Mouse (Mus musculus) right cerebral cortex, postnatal 4 days (tissue): ENCODE results near the gene Tenm1.
A peak's percentile ranks its signal among the peaks of the same experiment; 100 is the strongest.

Experiments
- DNase-seq: peaks from one replicate; pipeline ENCODE4 v3.0.0-alpha.2; 2022

The Tenm1 gene

GRCm38 (mm10) chrX:42781566-42781965 is 647.4 kb downstream of the Tenm1 start:
- no peak for DNase-seq

DNA sequence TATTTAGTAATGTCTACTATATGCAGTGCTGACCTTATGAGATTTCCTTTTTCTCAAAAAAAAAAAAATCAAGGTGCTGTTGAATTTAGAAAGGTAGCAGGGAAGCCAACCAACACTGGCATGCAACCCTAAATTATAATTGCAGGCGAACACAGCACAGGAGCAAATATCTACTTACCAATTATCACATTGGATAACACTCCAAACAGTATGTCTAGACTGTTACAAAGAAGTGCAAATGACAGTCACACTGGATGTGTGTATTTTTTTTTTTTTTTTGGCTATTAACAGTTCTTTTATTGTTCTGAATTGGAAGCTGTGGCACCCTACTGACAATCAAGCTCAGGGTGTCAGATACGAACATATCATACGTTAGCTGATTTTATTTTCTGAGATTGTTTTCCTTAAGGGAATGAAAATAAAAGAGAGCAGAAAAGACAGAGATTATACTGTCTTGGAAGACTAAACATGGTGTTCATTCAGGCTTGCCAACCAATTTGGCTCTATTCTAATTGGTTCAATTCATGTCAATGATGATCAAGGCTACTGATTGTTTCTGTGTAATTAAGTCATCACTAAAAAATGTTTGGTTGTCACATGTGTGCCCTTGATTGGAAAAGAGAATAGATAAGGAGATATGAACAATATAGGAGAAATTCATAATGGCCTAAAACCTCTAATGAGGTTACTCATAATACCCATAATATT is 710.7 kb downstream of the Tenm1 start:
- DNase-seq, result no peak

GRCm38 (mm10) chrX:42700291-42700690 is 728.6 kb downstream of the Tenm1 start:
- DNase-seq, result no peak

DNA sequence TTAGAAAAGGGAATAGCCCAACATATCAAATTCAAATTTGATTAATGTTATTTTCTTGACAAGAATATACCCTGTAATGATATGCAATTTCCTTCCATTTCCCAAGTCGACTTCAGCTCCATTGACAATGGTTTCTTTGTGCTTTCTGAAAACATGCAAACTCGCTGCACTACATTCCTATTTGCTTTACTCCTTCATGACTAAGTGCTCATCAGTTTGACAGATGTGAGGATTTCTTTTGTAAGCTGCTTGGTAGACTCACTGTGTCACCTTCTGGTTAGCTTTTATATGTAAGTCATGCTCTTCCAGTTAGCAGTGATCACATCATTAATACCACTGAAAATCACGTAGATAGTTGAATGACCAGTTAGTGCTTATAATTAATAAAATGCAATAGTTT is 781.8 kb downstream of the Tenm1 start:
- no peak for DNase-seq

DNA sequence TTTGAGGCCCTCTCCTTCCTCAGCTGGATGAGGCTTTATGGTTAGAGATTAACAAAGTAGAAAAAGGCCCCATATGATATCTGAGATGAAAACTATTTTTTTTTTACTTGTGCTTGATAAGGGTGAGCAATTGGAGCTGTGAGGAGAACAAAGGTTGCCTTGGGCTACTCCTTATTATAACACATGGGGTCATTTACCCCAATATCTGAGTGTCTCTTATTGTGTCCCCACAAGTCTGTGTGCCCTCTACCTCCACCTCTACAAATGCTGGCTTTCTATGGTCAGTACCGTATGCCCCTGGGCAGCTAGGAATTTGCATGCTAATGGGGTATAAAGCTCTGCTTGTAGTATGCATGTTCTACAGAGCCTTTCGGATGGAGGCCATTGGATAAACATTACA is 848.4 kb downstream of the Tenm1 start:
- DNase-seq, result no peak

- DNase-seq, result no peak
Measured at GRCm38 (mm10) chrX:42558683-42559082, 870.2 kb downstream of the Tenm1 start.

DNA sequence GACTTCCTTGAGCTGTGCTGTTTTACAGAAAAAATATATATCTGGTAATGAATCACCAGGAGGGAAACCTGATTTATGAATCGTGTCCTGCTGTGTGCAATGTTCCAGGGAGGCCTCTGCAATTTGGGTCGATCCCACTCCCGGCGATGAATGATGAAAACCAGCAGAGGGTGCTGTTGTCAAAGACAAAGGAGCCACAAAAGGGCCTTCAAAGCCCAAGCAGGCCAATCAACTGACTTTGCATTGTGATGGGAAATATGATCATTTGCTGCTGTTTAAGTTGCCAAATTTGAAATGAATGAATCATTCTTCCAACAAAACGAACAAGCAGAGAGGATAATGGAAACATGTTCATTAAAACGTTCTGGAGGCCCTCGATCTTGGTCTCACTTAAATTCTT is 871.6 kb downstream of the Tenm1 start:
- peak; percentile 3 for DNase-seq

- DNase-seq, result no peak
Measured at GRCm38 (mm10) chrX:42548513-42548912, 880.4 kb downstream of the Tenm1 start.

DNA sequence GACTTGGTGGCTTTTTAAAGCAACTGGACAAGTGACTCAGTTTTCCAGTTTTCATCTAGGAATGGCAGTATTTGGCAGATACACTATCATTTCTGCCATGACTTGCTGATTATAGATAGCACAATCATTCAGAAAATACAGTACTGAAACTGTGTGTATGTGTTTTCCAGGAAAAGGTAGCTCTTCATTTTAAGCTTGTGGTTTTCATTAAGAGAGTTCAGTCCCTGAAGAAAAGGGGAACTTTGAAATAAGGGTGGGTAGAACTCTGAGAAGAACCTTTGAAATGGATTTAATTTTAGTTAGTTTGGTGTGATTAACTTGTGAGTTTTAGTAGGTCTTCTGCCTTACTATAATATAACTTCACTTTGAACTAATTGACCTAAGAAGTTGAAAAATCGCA is 883.9 kb downstream of the Tenm1 start:
- DNase-seq, result no peak

DNA sequence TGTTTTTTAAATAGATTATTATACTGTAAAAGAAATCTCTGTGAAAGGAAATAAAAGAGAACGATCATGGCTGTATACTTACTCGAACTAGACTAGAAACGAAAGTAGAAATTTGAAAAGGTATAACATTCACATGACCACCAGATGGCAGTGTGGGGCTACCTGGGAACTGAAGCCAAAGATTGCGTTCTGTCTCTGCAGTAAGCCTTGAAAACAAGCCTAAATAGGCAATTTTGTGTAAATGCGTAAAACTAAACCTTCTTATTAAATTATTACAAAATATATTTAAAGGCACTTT is 888.2 kb downstream of the Tenm1 start:
- peak; percentile 74 for DNase-seq

DNA sequence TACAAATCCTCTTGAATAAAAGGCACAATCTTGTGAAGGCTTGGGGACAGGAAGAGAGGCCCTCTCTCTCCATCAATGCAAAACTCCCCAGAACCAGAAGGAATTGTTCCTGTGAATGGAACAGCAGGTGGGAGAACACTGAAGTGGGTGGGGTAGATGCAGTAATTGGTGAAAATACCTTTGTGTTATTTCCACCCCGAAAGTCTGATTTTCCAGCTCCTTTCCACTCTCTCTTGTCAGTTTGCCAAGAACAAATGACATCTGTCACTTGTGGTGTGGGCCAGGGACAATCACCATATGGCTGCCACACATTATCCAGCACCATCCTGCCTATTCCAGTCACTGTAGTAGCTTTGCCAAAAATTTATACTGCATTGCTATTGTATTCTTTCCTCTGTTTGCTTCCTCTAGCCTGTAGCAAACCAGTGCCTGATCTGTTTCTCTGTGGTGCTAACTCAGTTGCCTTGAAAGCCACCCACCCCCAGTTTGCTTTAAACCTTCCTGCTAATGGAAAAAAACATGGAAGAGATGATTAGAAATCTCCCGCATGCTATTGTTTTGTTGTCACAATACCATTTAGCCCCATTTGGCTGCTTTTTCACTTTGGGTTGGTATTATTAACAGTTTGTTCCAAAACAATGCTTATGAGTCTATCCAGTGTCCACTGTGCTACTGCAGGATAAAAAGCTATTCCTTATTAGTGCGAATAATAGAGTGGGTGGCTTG is 888.7 kb downstream of the Tenm1 start:
- no peak for DNase-seq

- DNase-seq, result no peak
Measured at GRCm38 (mm10) chrX:42530703-42531102, 898.2 kb downstream of the Tenm1 start.

DNA sequence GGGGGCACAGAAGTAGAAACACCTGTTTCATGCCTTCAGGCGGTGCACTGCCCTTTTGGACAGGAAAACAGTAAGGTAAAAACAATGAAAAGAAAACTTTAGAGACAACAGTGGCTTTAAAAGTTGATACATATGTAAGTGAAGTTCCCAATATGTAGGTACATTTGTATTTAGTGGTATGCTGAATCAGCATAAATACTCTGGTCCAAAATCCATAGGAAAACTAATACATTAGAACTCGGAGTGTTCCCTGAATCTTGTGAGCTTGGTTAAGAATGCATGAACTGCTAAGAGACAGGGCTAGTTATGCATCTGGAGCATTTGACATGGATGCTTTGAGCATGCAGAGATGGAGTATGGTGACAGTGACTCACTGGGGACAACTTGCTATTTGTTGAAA is 906.1 kb downstream of the Tenm1 start:
- no peak for DNase-seq

- DNase-seq, result no peak
Measured at GRCm38 (mm10) chrX:42512567-42512966, 916.4 kb downstream of the Tenm1 start.

DNA sequence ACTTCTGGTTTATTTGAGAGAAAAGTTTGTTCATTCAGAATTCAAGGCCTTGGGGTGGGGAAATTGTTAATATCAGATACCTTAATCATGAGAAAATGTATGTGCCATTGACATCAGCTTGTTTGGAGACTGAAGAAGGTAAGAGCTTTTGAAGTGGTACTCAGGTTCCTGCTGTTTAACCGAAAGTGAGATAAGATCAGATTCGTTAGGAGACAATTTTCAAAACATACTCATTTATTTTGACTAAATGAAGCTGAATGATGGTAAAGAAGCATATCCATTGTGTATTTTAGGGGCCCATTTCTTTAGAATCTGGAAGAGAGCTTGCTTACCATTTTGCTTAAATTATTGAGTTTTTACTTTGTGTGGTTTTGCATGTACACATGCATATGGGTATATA is 917.8 kb downstream of the Tenm1 start:
- no peak for DNase-seq

- no peak for DNase-seq
Measured at GRCm38 (mm10) chrX:42502291-42503043, 926.5 kb downstream of the Tenm1 start, which contains the start of gene Sh2d1a. TSS of gene Sh2d1a (plus strand) at chrX:42502453.

DNA sequence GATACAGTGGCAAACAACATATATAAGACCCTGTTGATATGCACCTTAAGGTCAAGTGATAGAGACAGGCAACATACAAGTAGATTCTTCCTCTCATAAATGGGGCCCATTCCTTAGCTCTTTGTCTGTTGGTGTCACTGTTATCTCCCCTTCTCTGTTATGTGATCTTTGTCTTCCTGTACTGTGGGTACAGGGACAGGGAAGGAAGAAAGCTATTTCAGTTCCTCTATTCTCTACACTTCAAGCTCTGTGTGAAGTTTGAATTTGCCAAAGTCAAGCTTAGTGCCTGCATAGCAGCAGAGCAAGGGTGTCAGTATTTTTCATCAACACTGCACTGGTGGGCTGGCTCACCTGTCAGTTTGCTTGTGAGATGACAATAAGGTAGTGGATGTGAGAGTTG is 928.4 kb downstream of the Tenm1 start:
- DNase-seq, result no peak

GRCm38 (mm10) chrX:42490336-42490735 is 938.6 kb downstream of the Tenm1 start:
- DNase-seq, result no peak

DNA sequence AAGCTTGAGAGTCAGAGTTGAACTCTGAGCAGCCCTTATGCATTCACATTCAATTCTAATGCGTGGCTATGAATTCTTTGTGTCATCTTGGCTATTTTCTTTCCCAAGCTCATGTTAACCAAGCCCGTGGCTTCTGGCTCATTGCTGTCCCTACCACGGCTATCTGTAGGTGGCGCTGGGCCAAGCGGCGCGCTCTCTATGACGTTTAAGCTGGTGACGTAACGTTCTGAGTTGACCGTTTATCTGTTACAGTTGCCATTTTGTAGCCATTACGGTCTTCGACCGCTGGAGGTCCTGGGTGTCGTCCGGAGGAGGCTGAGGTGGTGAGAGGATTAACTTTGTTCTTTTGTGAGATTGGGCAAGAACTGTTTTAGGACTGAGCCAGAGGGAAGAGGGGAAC is 939.5 kb downstream of the Tenm1 start, which contains the start of gene Tex13c2:
Gene Tex13c2, plus strand, starts transcription at position 246 of the 400 bp plus-strand sequence.
- no peak for DNase-seq
